Mouse (Mus musculus): ENCODE data around the gene Fat3. TPM values are rescaled to one million over a fixed set of nuclear protein-coding genes. Genes with fewer than 3 reads are reported as not detected.

Gene Fat3
- total RNA-seq, 2 experiments from 2014 or later, result 1.6 to 1.7 TPM

DNA sequence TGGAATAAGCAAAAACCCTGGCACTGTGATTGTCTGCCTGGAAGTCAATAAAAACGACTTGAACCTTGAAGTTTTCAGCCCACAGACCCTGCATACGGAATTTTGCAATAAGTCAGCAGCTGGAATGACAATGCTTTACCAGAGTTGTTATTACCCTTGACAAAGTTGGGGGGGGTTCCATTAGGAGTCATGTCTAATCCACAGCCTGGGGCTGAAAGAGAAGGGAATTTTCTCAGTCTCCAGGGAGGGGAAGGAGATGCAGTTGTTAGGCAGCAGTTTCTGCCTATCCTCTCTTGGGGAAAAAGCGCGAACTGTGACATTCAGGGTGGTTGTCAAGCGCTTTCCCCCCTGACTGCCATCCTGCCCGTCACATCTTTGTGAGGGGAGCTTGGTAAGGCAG, 60.4 kb downstream of the Fat3 start:
- DNase-seq, result no peak
- intact Hi-C loops (cut with DNase I; ENCODE audit: low total_unique reads), result no loop called here

GRCm38 (mm10) chr9:16439941-16440340, 61.1 kb downstream of the Fat3 start:
- intact Hi-C loops (cut with DNase I; ENCODE audit: low total_unique reads), result no loop called here

GRCm38 (mm10) chr9:16437805-16438204, 63.3 kb downstream of the Fat3 start:
- intact Hi-C loops (cut with DNase I; ENCODE audit: low total_unique reads), result no loop called here
- no peak for DNase-seq

More at GRCm38 (mm10) chr9:16439941-16440340, 61.1 kb downstream of the Fat3 start:
- DNase-seq, result no peak

DNA sequence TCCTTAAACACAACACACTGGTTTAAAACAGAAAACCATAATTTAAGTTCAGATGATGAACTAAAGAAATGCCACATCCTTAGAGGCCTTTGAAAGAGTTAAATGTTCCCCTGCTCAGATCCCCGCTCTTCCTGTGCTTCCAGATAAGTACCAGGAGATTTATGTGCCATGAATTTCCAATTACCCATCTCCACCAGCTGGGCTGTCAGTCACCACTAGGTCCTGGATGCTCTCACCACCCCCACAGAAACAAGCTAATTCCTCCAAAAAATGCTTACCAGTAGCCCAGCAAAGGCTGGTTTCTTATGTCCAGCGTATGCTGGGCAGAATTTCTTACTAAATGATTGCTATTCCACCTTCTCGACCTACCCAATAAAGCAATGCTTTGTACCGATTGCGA, 72.5 kb downstream of the Fat3 start:
- intact Hi-C loops (cut with DNase I; ENCODE audit: low total_unique reads), result no loop called here

DNA sequence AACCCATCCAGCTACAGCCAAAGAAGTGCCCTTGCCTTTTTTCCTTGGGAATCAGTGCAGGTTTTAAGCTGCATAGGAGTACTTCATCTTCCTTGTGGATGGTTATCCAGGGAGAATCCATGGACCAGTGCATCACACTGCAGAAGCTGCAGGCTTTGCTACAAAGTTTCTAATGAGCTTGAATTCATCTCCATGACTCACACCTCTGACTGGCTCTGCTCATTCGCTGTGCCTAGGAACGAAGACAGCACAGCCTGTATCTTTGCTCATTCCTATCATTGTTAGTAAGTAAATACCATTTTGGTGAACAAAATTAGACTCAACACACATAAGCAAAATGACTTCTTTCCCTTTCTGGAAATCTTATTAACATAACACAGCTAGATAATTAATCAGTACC, 78.4 kb downstream of the Fat3 start:
- intact Hi-C loops (cut with DNase I; ENCODE audit: low total_unique reads), result no loop called here
- no peak for DNase-seq

More for the DNA sequence above, 72.5 kb downstream of the Fat3 start:
- DNase-seq, result no peak

GRCm38 (mm10) chr9:16402815-16403214, 98.3 kb downstream of the Fat3 start:
- no peak for DNase-seq
- intact Hi-C loops (cut with DNase I; ENCODE audit: low total_unique reads), result no loop called here

- intact Hi-C loops (cut with DNase I; ENCODE audit: low total_unique reads), result no loop called here
- no peak for DNase-seq
These were observed 102.1 kb downstream of the Fat3 start for GRCm38 (mm10) chr9:16398734-16399686.

DNA sequence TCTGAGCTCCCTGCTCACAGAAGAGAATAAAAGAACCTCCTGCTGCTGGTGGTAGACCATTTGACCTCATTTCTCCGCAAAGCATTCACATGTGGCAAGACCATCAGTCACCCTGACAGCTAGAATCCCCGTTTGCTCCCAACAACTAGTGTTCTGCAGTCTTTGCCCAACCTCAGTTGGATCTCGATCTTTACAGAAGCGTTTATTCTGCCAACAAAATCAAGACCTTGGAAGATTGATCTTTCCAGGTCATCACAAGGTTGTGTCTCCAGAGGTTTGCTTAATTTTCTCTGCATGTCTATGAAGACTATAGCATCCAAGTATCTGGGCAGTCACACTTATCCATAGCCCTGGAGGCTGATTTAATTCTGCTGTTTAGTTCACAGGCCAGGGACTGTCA, 111.9 kb downstream of the Fat3 start:
- intact Hi-C loops (cut with DNase I; ENCODE audit: low total_unique reads), result no loop called here
- no peak for DNase-seq

- no peak for DNase-seq
- intact Hi-C loops (cut with DNase I; ENCODE audit: low total_unique reads), result no loop called here
These were observed 113.6 kb downstream of the Fat3 start for GRCm38 (mm10) chr9:16387527-16387926.

GRCm38 (mm10) chr9:16363713-16364112, 137.4 kb downstream of the Fat3 start:
- intact Hi-C loops (cut with DNase I; ENCODE audit: low total_unique reads), result no loop called here
- DNase-seq, result no peak

DNA sequence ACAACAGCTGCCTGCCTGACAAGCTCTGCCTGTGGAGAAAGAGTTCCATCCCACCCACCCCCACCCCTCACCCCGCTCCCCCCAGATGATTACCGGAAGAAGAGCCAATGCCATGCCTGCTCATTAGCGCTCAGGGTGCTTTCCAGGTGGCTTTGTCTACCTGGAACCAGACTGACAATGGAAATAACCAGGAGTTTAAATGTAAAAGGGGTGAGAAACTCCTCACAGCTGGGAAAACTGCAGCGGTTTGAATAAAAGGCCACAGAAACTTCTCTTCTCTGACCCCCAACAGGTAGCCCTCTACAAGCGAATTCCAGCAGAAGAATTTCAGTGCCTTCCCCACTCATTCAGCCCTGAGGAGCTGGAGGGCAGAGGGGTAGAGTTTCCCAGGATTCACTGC, 139.3 kb downstream of the Fat3 start:
- DNase-seq, result no peak
- intact Hi-C loops (cut with DNase I; ENCODE audit: low total_unique reads), result no loop called here

DNA sequence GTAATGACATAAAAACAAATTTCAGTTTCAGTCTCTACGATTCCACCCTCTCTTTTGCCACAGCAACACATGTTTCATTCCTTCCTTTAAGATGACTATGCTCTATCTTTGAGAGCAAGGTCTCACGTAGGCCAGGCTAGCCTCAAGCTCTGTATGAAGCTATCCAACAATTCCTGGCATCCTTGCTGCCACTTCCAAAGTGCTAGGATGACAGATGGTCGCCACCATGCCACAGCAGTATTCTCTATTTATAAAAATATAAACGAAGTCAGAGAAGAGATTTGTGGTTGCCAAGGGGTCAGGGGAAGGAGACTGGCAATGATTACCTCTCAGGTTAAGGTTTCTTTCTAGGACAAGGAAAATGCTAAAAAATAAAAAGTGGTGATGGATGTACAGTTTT, 144.4 kb downstream of the Fat3 start:
- intact Hi-C loops (cut with DNase I; ENCODE audit: low total_unique reads), result no loop called here
- no peak for DNase-seq

DNA sequence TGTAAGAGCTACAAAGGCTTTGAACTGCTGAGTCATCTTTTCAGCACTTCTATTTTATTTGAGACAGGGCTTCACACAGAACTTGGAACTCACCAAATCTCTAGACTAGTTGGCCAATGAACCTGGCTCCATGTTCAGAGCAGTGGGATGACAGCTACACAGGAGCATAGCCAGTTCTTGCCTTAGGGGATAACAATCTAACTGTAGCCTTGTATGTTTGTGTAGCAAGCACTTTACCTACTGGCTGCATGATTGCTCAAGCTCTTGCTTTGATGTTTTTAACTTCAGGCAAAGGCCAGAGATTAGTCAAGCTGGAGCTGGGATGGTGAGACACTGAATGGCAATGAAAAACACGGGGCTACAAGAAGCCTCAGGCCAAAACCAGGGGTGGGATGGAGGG, 146.2 kb downstream of the Fat3 start:
- intact Hi-C loops (cut with DNase I; ENCODE audit: low total_unique reads), result no loop called here
- no peak for DNase-seq

DNA sequence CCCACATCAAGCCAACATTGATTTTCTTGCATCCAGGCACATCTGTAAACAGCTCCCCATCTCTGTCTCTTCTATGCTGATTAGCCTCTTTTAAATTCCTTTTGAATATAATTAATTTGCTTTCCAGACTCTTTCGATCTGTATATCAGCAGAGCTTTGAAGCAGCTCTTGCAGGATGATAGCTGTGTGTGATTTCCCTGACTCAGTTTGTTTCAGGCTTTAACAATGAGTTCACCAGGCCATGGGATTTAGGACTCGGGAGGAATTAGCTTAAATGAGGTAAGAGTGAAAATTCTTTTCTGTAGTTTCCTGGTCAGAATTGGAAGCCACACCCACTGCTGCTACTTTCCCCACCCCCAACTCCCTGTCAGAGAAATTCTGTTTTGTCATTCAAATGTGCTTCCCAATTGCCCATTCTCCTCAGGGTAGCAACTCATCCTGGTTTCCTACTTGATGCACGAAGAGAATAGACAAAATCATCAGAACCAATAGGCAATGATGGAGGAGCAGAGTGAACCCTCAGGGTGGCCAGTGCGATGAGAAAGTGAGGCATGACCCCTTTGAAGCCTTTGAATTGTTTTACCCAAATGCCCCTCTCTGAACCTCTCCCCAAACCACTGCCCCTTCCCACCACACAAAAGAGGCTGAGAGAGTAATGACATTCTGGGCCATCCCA, 147.9 kb downstream of the Fat3 start:
- intact Hi-C loops (cut with DNase I; ENCODE audit: low total_unique reads), result no loop called here
- DNase-seq, result no peak

DNA sequence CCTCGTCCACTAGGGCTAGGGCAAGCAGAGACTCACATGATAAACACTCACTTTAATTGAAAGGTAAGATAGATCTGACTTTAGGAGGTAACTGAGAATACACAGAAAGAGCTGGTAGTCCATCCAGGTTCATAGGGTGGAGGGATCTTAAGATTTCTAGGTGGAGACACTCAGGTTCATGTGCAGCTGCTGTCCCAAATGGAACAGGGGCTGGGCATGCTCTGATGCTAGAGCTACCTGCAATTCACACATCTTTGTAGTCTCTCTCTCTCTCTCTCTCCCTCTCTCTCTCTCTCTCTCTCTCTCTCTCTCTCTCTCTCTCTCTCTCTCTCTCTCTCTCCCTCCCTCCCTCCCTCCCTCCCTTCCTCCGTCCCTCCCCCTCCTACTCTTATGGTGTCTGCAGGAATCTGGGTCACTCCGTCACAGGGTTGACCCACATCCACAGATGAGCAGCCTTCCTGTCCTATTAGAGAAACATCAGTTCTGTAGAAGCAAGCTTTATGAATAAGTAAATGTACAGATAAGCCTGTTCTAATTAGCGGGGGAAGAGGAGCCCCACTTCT, 148.5 kb downstream of the Fat3 start:
- intact Hi-C loops (cut with DNase I; ENCODE audit: low total_unique reads), result no loop called here
- no peak for DNase-seq

DNA sequence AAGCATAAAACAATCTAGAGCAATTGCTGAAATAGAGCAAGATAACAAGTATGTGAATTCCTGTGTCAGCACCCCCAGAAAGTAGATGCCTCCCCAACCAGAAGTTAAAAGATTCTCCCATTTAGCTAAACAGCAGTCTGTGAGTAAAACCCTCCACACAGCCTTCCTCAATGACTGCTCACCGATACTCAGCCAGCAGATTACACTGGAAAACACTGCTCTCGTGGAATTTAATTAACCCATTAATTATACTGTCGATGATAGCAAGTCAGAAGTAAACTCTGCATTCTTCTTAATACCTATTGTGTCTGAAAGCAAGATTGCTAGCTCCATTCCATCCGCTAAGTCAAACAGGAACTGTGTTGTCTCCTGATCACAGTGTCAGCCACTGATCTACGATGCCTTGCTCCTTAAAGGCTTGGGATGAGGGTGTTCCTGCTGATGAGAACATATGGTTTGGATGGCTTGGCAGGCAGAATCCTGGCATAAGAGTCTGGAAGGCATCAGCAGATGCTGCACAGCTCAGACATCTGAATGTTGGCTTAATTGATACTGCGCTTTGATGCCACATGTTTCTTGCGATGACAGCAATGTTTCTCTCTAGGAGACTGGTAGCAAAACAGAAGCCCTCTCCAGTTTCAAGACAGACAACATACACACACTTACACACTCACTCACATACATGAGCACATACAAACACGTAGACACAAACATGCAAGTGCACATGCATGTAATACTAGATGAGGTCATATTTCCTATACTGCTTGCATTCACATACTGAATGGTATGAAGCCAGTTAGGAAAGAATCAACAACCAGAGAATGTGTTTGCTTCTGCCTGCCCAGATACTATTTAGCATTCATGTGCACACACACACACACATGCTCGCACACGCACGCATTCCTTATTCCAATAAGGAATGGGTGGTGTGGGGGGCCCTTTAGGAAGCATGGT, 155.9 kb downstream of the Fat3 start:
- intact Hi-C loops (cut with DNase I; ENCODE audit: low total_unique reads), result no loop called here

GRCm38 (mm10) chr9:16343191-16343590, 157.9 kb downstream of the Fat3 start:
- DNase-seq, result no peak
- intact Hi-C loops (cut with DNase I; ENCODE audit: low total_unique reads), result no loop called here

More for the DNA sequence above, 155.9 kb downstream of the Fat3 start:
- DNase-seq, result no peak

GRCm38 (mm10) chr9:16342577-16342976, 158.5 kb downstream of the Fat3 start:
- intact Hi-C loops (cut with DNase I; ENCODE audit: low total_unique reads), result no loop called here
- no peak for DNase-seq

DNA sequence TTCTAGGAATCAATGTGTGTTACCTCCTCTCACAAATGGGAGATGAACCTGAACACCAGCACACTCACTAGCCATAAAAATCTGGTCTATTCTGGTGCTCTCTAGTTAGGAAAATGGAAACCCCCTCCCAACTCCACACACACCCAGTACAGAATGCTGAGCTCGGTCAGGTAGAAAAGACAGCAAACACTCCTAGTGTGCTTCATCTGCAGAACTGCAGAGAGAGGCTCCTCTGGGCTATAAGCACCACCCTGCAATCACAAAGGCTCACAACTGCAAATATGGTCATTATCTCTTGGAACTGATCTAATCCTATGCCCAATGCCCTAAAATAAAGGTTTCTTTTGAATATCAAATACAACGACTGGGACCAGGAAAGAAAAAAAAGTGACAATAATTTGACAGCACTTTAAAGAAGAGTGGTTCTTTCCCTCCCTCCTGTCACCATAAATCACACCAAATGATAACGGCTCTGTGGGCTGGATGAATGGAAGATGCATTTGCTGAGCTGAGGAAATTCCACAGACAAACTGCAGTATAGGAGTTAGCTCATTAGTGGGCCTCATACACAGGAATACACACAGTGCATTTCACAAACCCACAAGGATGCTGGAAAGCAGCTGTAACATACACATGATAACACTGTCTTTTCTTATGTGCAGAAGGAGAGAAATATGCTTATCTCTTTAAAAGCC, 170.6 kb downstream of the Fat3 start:
- DNase-seq, result no peak
- intact Hi-C loops (cut with DNase I; ENCODE audit: low total_unique reads), result no loop called here
